In the genomic region with DNA sequence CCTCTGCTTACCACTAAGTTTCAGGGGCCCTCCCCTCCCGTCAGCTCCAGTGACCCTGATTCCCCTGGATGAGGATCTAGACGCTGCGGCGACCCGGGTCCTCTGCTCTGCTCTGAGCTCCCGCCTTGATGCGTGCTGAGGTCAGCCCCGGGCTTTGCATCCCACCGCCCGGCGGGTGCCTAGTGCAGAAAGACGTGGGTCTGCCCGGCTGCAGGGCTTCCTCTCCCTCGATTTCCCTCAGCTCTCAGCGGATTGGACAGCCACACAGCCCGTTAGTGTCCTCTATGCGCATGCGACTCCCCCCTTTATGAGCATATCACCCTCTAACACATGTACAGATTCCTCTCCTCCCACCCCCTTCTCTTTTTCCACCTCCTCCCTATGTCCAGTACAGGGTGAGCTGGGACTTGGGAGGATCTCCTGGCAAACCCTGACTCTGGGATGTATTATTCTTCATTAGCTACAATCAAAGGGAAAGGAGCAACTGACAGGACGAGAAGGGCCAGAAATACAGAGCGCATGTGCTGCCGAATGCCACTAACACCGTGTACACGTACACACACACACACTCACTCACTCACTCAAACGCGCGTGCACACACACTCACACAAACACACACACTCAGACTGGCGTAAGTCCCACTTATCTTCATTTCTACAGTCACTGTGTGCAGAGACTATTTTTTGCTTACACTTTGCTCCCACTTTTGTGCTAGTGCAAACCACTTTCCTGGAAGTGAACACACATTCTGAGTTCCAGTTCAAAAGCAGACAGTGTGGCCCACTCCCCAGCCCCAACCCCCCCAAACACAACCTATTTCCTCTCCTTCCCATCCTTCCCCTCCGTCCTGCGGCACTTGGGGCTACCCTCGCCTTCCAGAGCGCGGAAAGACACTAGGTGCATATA, we compare ENCODE assay signal across 10 mouse cellular contexts. TPM values are rescaled to one million over a fixed set of nuclear protein-coding genes. Genes with fewer than 3 reads are reported as not detected.
DNase-seq lines count a peak whose midpoint lies in the region; ATAC-seq and TF ChIP-seq lines count a peak whose summit lies in the region.
"Had no signal": no experiment of that assay in that cellular context is flagged by ENCODE, and none has a peak within 500 bp of the region (broad histone marks: within the 10 kb centered on the region; RNA-seq: fewer than 3 reads in every experiment).

No protein-coding gene starts in this region.

- H3K4me3 ChIP-seq in heart, embryonic 12.5 days, result peak overlapping the region; percentile 53
- H3K4me3 ChIP-seq in ES-E14 (ENCODE audit: insufficient read depth in 1 of 2, low read depth in 1 of 2, low read length in 2 of 2, poor library complexity in 1 of 2, severe bottlenecking in 1 of 2), result peak overlapping the region; percentile 57 to 76
- peak overlapping the region; percentile 47 for H3K4me3 ChIP-seq in forebrain, embryonic 16.5 days (replicated peaks; ENCODE audit: low read length)
- peak overlapping the region; percentile 48 for H3K4me3 ChIP-seq in midbrain, embryonic 13.5 days (replicated peaks)

- no peak for DNase-seq in heart, adult 9 months (ENCODE audit: low spot score in 2 of 2)
- no peak for DNase-seq in ES-E14 (ENCODE audit: low read depth, low spot score)
- no peak for DNase-seq in spleen, postnatal 4 days (ENCODE audit: low spot score in 2 of 2)
- no peak for DNase-seq in kidney, postnatal 14 days
- DNase-seq in right cerebral cortex, postnatal 36 days (ENCODE audit: low spot score in 2 of 2), result no peak

- in situ Hi-C loops in ES-E14 (cut with MboI; ENCODE audit: low sequenced_read_pairs in 2 of 2, unreplicated experiment in 2 of 2), result no loop called here

- no peak overlapping the region for H3K9ac ChIP-seq in heart, embryonic 12.5 days
- H3K9ac ChIP-seq in ES-E14 (ENCODE audit: insufficient read depth, low read depth, low read length, poor library complexity, severe bottlenecking), result peak overlapping the region; percentile 28
- H3K9ac ChIP-seq in forebrain, embryonic 16.5 days (replicated peaks; ENCODE audit: low read depth, low read length), result no peak overlapping the region
- peak overlapping the region; percentile 64 for H3K9ac ChIP-seq in midbrain, embryonic 13.5 days (replicated peaks)

- H3K4me1 ChIP-seq in heart, embryonic 12.5 days (replicated peaks), result peaks cover 38% of the 10 kb centered on the region
- peaks cover 2 to 11% of the 10 kb centered on the region in 2 experiments; a peak in 2 of 4 replicates for H3K4me1 ChIP-seq in ES-E14 (ENCODE audit: control insufficient read depth in 2 of 2, insufficient read depth in 2 of 2, low read length in 2 of 2, poor library complexity in 1 of 2)
- peaks cover 38% of the 10 kb centered on the region for H3K4me1 ChIP-seq in forebrain, embryonic 16.5 days (replicated peaks; ENCODE audit: control insufficient read depth, insufficient read depth, low read length)
- H3K4me1 ChIP-seq in midbrain, embryonic 13.5 days (replicated peaks), result peaks cover 40% of the 10 kb centered on the region

- H3K9me3 ChIP-seq in heart, embryonic 12.5 days (replicated peaks), result no peaks in the 10 kb centered on the region
- H3K9me3 ChIP-seq in ES-E14 (ENCODE audit: control insufficient read depth, insufficient read depth, low read depth, low read length), result no peaks in the 10 kb centered on the region
- H3K9me3 ChIP-seq in forebrain, embryonic 16.5 days (ENCODE audit: control insufficient read depth, low read length), result no peaks in the 10 kb centered on the region
- H3K9me3 ChIP-seq in midbrain, embryonic 13.5 days, result no peaks in the 10 kb centered on the region

- no peaks in the 10 kb centered on the region for H3K36me3 ChIP-seq in heart, embryonic 12.5 days
- no peaks in the 10 kb centered on the region for H3K36me3 ChIP-seq in ES-E14 (ENCODE audit: control insufficient read depth, insufficient read depth, low read length, poor library complexity, severe bottlenecking)
- H3K36me3 ChIP-seq in forebrain, embryonic 16.5 days (ENCODE audit: control insufficient read depth, insufficient read depth), result no peaks in the 10 kb centered on the region
- no peaks in the 10 kb centered on the region for H3K36me3 ChIP-seq in midbrain, embryonic 13.5 days

- no peak overlapping the region for H3K27ac ChIP-seq in heart, embryonic 12.5 days (ENCODE audit: poor library complexity, severe bottlenecking)
- H3K27ac ChIP-seq in ES-E14 (ENCODE audit: insufficient read depth, low read depth, low read length, poor library complexity, severe bottlenecking), result no peak overlapping the region
- H3K27ac ChIP-seq in forebrain, embryonic 16.5 days (ENCODE audit: low read length), result no peak overlapping the region
- H3K27ac ChIP-seq in midbrain, embryonic 13.5 days, result peak overlapping the region; percentile 80

- no peak; the same call in 1 of the 2 replicates for ATAC-seq in heart, embryonic 12.5 days (ENCODE audit: insufficient number of reproducible peaks, low FRiP score)
- ATAC-seq in forebrain, embryonic 16.5 days, result peak; percentile 32
- ATAC-seq in midbrain, embryonic 13.5 days, result peak; percentile 57

- H3K27me3 ChIP-seq in heart, embryonic 12.5 days (replicated peaks), result peaks cover 89% of the 10 kb centered on the region
- peaks cover 72% of the 10 kb centered on the region for H3K27me3 ChIP-seq in forebrain, embryonic 16.5 days (replicated peaks; ENCODE audit: control insufficient read depth, insufficient read depth, low read length)
- peaks cover 92% of the 10 kb centered on the region for H3K27me3 ChIP-seq in midbrain, embryonic 13.5 days

- WGBS in heart, embryonic 12.5 days, result 3% methylated on average over 32 of the region's 32 CpGs
- WGBS in forebrain, embryonic 16.5 days, result under 1% methylated on average over 32 of the region's 32 CpGs
- WGBS in midbrain, embryonic 13.5 days, result 2% methylated on average over 32 of the region's 32 CpGs

- H3K4me2 ChIP-seq in heart, embryonic 12.5 days, result peak overlapping the region; percentile 90
- peak overlapping the region; percentile 84 for H3K4me2 ChIP-seq in forebrain, embryonic 16.5 days (ENCODE audit: low read length)
- peak overlapping the region; percentile 80 for H3K4me2 ChIP-seq in midbrain, embryonic 13.5 days (replicated peaks)

TF ChIP-seq in ES-E14, 5 proteins besides CTCF, POLR2A, EP300 and RAD21:
- TF ChIP-seq HCFC1 (IDR thresholded peaks at IDR 0.05; ENCODE audit: borderline replicate concordance, insufficient read depth, low read length), result no peak
- no peak for TF ChIP-seq CHD2 (IDR thresholded peaks at IDR 0.05; ENCODE audit: low read depth, low read length)
- TF ChIP-seq ZC3H11A (IDR thresholded peaks at IDR 0.05; ENCODE audit: borderline replicate concordance, low read depth, low read length), result no peak
- no peak for TF ChIP-seq MAFK (IDR thresholded peaks at IDR 0.05; ENCODE audit: insufficient read depth, low read depth, low read length)
- no peak for TF ChIP-seq ZNF384 (IDR thresholded peaks at IDR 0.05; ENCODE audit: low read depth, low read length)

RNA-seq across cellular contexts. Expression of gene Pou4f2, which starts 0.9 kb away (rescaled TPM):
- polyA plus RNA-seq in heart, embryonic 12.5 days (2016; fragmentation: Nextera tagmentation; extraction: Ambion mirVana), result not detected in 2 replicates
- total RNA-seq in ES-E14 (2012; rRNA removed), result 0.85 and 1.2 TPM in 2 replicates
- 0.24 TPM in 1 of 2 replicates, not detected in the other for polyA plus RNA-seq in forebrain, embryonic 16.5 days (2015; fragmentation: Nextera tagmentation; extraction: Ambion mirVana)
- polyA plus RNA-seq in midbrain, embryonic 13.5 days (2015; fragmentation: Nextera tagmentation; extraction: Ambion mirVana), result 8.0 and 9.9 TPM in 2 replicates
- total RNA-seq: adrenal gland, postnatal 36 days; layer of hippocampus, postnatal 10 days had no signal

Comparison
In these comparisons a context has a peak if more than half of its experiments do, and no peak if none do; other contexts are left out.
1. H3K9ac ChIP-seq: peak in ES-E14 (single experiment) and midbrain, embryonic 13.5 days (single experiment); none in heart, embryonic 12.5 days (single experiment) and forebrain, embryonic 16.5 days (single experiment).
2. Peak in every context shown above with its lines, with median percentiles within 50 percentile points of each other: H3K4me2 ChIP-seq and H3K4me3 ChIP-seq.